Mouse (Mus musculus) lung, postnatal 0 days (tissue): ENCODE data around the gene Sox14.

ENCODE experiments used
- CTCF ChIP-seq: IDR thresholded peaks from 2 replicates; pipeline ENCODE4 v1.5.1; 2016; ENCODE audit warnings: antibody characterized with exemption, mild to moderate bottlenecking
- EP300 ChIP-seq: IDR thresholded peaks from 2 replicates; pipeline ENCODE4 v1.6.1; 2016; ENCODE audit warnings: antibody characterized with exemption, mild to moderate bottlenecking, control low read depth

GRCm38 (mm10) chr9:99871556-99872203 lies 4.3 kb downstream of the Sox14 start:
- TF ChIP-seq CTCF = no peak
- TF ChIP-seq EP300 = no peak
